Mouse (Mus musculus) myocyte (in vitro differentiated cells): ENCODE results near the gene Gga3.

Experiments used
- CEBPB ChIP-seq: IDR thresholded peaks from 2 replicates; pipeline ENCODE4 v1.6.1; 2011; ENCODE audit warnings: mild to moderate bottlenecking, moderate library complexity; ENCODE audit not compliant: poor library complexity, insufficient read depth, severe bottlenecking
- E2F4 ChIP-seq: IDR thresholded peaks from one replicate; pipeline ENCODE4 v1.6.1; 2011; ENCODE audit warnings: mild to moderate bottlenecking, control low read depth, moderate library complexity; ENCODE audit not compliant: insufficient read depth
- MYOD1 ChIP-seq, 3 experiments: IDR thresholded peaks; one replicate each; pipeline ENCODE4 v1.6.1; 2011; ENCODE audit warnings: control low read depth in 2 of 3, low read depth in 2 of 3, mild to moderate bottlenecking in 2 of 3, moderate library complexity in 1 of 3; ENCODE audit not compliant: insufficient read length in 2 of 3, control insufficient read depth in 1 of 3
- MYOG ChIP-seq, 3 experiments: IDR thresholded peaks; one replicate each; pipeline ENCODE4 v1.6.1; 2011; ENCODE audit warnings: control low read depth in 2 of 3, low read depth in 2 of 3, mild to moderate bottlenecking in 2 of 3; ENCODE audit not compliant: insufficient read length in 2 of 3, control insufficient read depth in 1 of 3, insufficient read depth in 1 of 3
- POLR2A ChIP-seq: IDR thresholded peaks from one replicate; pipeline ENCODE4 v1.6.1; 2011; ENCODE audit warnings: low read depth, mild to moderate bottlenecking, control low read depth, moderate library complexity; ENCODE audit not compliant: insufficient read length
- POLR2AphosphoS2 ChIP-seq: IDR thresholded peaks from one replicate; pipeline ENCODE4 v1.6.1; 2011; ENCODE audit warnings: low read depth, control low read depth; ENCODE audit not compliant: insufficient read length
- SRF ChIP-seq: IDR thresholded peaks from one replicate; pipeline ENCODE4 v1.6.1; 2011; ENCODE audit warnings: low read depth; ENCODE audit not compliant: control insufficient read depth, insufficient read length
- TCF12 ChIP-seq: IDR thresholded peaks from one replicate; pipeline ENCODE4 v1.6.1; 2011; ENCODE audit warnings: mild to moderate bottlenecking, control low read depth; ENCODE audit not compliant: poor library complexity, insufficient read depth, severe bottlenecking
- USF1 ChIP-seq: IDR thresholded peaks from one replicate; pipeline ENCODE4 v1.6.1; 2011; ENCODE audit warnings: low read depth, mild to moderate bottlenecking, control low read depth, moderate library complexity

- TF ChIP-seq MYOD1 (IDR thresholded peaks at IDR 0.05; ENCODE audit: control insufficient read depth in 1 of 3, insufficient read length in 2 of 3, low read depth in 2 of 3) (no peak), POLR2A (peak; percentile 59), TCF12 (no peak), E2F4 (no peak), USF1 (no peak), SRF (no peak), CEBPB (no peak), MYOG (IDR thresholded peaks at IDR 0.05; ENCODE audit: control insufficient read depth in 1 of 3, insufficient read depth in 1 of 3, insufficient read length in 2 of 3, low read depth in 2 of 3) (peak in 1 of 3 experiments; percentile 40), POLR2AphosphoS2 (peak; percentile 74)
These were observed at the start of gene Gga3, which contains the start of gene Mrps7 for GRCm38 (mm10) chr11:115603476-115604303.
